Mouse (Mus musculus) megakaryocyte, adult 5-6 weeks (primary cell): ENCODE data around the gene Amdhd2. TPM values are rescaled to one million over a fixed set of nuclear protein-coding genes. Genes with fewer than 3 reads are reported as not detected.
A peak's percentile ranks its signal among the peaks of the same experiment; 100 is the strongest.

Experiments
- ATAC-seq: 2 replicates; pipeline ENCODE4 v1.8.0; 2016; ENCODE audit warnings: mild to moderate bottlenecking, inconsistent platforms; ENCODE audit not compliant: poor library complexity, severe bottlenecking
- total RNA-seq, 2 experiments: library from RNA; stranded (forward) in 1 of 2; stranded (reverse) in 1 of 2; fragments of 153-499, 151-499 nt in 1 of 2; fragments of 221-1000, 200-1000 nt in 1 of 2; gene quantifications; 2 replicates each; pipeline versions ENCODE4 v1.2.3 to v1.2.4; 2015 to 2017

Gene Amdhd2
- total RNA-seq (2015) (28.8 and 36.3 TPM in 2 replicates), total RNA-seq (2017) (44.4 and 68.1 TPM in 2 replicates)

DNA sequence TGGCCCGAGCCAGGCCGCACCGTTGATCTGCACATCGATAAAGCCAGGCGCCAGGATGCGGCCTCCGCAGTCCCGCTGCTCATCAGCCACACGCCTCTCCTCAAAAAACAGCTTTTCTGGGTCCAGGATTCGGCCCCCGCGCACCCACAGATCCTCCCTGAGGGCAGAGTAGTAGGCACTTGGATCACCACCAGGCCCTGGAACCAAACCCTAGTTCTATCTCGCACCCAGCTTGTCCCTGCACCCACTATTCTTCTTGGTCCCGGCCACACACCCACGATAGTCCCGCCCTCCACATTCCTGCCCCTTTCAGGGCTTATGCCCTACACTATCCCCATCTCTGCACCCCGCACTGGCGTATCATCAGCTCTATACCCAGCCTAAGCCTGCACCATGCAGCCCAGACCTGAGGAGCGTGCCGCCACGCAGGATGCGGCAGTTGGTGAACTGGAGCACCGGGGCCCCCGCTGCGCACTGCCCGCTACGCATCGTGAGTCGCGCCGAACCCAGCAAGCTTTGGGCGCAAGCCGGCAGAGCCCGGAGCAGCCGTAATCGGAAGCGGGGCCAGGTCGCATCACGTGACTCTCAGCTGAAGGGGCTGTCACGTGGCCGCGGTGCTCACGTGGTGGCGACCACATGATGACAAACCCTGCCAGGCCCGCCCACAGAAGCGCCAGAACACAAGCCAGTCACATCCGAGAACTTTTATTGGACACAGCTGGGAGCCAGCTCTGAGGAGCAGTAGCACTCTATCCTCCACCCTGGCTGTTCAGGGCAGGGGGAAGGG, at the start of gene Amdhd2:
Gene Amdhd2 (minus strand): TSS at position 591 of the 787 bp plus-strand sequence.
- peak; percentile 69 for ATAC-seq

DNA sequence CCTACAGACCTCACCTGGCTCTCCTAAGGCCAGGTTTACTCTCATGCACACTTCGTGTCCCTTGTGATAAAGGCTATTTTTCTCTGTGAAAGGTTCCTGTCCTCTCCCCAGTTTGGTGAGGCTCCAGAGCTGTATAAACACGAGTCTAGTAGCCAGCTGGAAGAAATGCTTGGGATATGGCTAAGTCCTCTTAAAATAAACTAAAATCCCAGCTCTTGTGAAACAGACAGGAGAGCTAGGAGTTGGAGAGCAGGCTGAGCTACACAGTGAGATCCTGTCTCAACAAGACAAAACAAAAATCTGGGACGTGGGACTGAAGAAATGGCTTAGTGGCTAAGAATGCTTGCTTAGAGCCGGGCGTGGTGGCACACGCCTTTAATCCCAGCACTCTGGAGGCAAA, 49.6 kb upstream of the Amdhd2 start:
- no peak for ATAC-seq

DNA sequence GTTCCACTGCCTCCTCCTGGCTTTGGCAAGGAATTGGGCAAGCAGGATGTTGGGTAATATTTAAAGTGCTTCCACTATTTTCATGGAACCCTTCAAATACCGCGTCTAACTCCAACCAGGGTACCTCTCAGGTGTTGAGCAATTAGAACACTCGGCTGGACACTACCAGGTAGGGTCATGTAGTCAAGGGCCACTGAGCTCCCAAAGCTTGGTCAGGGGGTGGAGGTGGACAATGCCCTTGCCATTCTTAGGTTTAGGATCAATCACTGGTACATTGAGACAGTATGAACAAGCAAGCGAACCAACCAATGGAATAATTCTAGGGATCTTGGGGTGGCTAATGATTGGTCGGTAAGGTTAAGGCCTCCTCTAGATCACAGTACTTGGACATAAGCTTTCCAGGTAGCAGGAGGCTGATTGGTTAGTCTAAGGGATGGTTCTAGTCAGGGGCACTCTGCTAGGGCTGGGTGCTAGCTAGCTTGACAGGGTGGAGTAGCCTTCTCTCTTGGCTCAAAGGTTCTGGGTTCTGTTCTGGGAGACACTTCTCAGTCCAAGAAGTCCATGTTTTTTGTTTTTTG, 49.0 kb upstream of the Amdhd2 start:
- ATAC-seq, result no peak

DNA sequence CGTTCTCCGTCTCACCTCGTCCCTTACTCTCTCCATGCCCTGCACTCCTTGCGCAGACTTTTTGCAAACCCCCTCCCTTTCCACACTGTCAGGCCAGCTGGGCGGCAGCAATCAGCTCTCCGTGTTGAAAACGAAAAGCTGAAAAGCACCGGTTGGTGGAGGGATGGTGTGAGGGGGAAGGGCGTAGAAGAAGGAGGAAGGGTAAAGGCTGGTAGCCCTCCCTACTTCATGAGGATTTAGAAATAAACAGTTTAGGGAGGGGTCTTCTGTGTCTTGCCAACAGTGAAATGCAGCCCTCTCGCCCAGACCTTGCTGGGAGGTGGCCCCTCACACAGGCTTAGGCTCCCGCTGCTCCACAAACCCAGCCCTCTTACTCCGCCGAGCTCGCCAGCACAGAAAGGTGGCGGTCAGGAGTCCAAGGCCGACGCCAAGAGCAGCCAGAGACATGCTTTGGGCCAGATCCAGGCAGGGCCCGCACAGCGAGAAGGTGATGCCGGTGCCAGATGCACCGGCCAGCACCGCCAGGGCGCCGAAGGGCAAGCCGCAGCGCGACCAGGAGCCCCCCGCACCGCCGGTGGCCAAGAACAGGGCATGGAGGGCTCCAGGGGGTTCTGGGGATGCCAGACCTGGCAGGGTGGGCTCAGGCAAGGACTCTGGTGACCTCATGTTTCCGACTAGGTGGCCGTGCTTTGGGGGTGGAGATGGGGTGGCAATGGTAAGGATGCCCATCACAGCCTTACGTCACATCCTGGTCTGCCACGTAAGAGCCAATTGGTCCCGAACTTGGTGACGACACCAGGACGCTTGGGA, 48.3 kb upstream of the Amdhd2 start:
- peak; percentile 38; the same call in 1 of the 2 replicates for ATAC-seq

DNA sequence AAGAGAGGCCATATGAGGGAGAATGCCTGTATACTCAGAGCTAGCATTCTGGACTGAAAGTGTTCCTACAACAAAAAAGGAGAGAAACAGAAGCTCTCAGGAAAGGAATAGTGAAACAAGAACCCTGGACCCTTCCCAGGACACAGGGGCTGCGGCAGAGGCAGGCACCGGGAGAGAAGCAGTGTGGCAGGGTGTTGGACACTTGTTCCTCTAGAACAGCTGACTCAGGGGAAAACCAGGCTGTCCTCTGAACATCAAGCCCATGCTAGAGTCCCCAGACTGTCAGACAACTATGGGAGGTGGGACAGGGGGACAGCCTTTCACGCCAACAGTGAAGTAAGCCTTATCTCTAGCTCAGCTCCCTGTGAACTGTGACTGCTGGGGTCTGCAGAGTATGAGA, 47.0 kb upstream of the Amdhd2 start:
- no peak for ATAC-seq

DNA sequence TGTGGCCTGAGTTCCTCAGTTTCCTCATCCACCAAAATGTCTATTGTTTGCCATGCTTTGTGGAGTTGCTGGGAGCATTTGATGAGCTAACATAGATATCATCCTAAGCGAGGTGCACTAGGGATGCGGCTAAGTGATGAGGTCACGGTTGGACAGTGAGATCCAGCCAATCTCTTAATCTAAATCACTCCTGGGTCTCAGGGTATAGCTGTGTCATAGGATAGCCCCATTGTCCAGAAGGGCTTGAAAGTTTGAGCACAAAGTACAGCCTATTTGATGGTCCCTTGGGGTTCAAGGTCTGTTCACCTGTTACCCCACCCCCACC, 46.3 kb upstream of the Amdhd2 start:
- no peak for ATAC-seq

DNA sequence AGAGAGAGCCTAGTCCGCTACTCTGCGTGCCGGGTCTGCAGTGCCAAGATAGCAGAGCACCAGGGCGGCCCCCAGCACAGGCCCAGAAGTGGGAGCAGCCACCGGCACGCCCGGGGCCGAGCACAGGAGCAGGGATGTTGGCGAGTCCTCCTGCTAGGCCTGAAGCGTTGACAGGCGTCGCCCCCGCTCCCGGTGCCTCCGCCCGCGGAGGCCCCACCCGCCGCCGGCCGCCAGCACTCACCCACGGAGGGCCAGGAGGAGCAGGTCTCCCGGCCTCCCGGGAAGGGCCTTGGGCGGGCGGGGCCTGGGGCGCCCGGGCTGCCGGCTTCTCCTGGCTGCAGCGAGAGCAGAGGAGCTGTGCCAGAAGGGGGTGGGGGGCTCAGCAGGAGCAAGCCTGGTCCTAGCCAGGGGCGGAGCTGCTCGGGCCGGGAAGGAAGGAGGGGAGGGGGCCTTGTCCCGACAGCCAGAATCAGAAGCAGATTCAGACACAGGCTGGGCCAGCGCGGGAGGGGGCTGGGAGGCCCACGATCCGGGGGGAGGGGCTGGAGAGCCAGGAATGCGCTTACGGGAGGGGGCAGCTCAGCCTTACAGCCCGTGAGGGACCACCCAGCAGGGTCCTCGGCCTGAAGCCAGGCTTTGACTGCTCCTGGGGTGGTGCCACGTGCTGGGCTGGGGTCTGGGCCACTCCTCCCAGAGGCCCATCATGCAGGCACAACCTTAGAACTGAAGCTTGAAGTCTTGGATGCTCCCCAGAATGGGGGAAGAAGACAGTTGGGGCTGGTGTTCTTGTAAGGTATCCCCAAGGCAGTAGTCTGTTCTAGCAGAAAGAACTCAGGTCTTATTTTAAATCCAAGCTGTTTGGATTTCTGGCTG, 45.7 kb upstream of the Amdhd2 start, which contains the start of gene Ntn3:
Gene Ntn3 (minus strand): TSS at position 489 of the 873 bp plus-strand sequence.
- ATAC-seq, result no peak

DNA sequence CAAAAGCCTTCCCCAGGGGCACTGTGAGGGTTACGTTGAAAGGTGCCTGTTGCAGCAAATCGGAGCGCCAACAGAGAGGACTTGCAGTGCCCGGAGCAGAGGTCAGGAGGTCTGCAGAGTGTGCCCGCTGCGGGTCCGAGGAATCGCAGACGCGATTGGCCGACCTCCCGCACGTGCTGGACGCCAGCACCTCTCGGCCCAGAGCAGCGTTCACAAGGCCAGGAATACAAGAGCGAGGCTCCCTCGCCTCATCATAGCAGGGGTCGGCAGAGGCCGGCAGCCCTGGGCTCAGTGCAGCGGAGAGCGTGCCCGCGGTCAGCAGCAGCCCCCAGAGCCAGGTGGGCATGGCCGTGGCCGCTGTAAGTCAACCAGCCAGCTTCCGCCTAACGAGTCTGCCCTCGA, 45.1 kb upstream of the Amdhd2 start:
- peak; percentile 22; the same call in 1 of the 2 replicates for ATAC-seq

DNA sequence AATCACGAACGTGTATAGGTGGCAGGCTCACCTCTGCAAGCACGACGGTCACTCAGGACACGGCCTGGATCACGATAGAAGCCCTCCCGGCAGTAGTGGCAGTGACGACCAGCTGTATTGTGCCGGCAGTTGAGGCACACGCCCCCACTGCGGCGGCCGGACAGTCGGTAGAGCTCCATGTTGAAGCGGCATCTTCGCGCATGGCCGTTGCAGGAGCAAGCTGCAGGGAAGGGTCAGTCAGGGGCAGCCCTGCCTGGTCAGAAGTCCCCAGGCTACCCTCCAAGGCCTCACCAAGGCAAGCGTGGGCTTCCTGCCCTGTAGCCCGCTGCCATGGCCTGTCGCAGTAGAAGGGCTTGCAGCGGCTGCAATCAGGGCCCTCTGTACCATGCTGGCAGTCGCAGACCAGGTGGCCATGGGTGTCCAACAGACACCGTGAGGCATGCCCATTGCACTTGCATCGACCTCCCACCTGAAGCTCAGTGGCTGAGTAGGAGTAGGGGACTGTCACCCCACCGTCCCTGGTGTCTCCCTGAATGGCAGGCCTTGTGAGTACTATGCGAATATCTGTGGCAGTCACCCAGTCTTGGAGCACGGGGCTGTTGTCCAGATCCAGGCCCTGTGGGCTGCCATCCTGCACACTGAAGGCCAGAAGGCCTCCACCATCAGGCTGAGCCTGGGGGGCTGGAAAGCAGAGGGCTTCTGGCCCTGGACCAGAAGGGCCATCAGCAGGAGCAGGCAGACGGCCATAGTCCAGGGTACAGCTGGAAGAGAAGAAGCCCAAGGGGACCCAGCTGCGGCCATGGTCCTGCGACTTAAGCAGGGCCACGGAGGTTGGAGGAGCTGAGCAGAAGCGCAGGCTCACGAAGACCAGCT, 44.4 kb upstream of the Amdhd2 start:
- ATAC-seq, result no peak

DNA sequence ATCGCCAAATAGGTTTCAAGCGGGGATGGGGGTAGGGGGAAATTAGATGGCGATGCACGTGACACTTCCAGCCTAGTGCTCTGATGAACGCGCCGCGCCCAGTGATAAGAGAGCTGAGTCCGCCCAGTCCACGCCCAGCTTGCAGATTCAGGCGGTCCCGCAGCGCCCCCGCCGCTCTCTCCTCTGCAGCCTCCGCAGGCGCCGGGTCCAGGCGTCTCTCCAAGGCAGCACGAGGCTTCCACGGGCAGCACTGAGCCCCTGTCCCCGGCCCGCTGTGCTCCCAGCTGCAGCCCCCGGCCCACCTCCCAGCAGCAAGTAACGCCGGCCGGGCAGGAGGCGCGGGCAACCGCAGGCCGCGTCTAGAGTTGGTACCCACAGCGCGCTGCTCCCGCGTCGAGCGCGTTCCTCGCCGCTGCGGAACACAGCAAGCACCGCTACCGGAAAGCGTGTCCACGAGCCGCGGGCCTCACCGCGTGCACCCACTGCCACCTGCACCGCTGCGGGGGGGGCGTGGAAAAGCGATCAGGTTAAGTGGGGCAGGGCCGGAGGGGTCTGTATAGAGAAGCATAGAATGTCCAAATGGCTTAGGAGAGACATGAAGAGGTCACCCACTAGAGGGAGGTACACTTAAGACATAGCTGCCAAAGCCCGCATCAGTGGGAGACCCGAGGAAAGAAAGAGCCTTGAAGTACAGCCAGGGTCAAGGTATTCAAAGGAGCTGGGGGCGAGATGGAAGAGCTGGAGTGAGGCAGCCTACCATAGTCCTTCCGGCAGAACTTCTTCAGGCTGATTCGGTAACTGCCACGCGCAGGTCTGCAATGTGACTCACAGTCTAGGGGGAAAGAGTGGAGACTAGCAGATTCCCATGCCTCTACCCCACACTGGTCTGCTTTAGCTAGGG, 43.1 kb upstream of the Amdhd2 start:
- peak; percentile 49 for ATAC-seq

DNA sequence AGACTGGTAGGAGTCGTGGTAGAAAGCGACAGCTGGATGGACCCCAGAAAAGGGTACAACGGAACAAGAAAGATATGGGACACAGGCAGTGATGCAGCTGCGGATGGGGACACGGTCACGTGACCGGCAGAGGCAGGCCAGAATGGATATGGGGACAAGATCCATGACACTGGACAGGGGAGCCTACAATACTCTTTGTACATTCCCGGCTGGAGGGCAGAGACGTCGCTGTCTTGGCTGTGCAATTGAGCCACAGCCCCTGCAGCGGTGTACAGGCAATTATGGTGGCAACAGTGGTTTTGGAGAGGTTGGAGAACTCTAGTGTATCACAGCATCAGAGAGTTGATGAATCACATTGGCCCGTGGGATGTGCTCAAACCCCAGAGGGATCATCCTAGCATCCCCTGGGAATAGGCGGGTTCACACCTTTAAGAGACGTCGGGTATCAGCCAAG, 42.4 kb upstream of the Amdhd2 start:
- ATAC-seq, result peak; percentile 17

DNA sequence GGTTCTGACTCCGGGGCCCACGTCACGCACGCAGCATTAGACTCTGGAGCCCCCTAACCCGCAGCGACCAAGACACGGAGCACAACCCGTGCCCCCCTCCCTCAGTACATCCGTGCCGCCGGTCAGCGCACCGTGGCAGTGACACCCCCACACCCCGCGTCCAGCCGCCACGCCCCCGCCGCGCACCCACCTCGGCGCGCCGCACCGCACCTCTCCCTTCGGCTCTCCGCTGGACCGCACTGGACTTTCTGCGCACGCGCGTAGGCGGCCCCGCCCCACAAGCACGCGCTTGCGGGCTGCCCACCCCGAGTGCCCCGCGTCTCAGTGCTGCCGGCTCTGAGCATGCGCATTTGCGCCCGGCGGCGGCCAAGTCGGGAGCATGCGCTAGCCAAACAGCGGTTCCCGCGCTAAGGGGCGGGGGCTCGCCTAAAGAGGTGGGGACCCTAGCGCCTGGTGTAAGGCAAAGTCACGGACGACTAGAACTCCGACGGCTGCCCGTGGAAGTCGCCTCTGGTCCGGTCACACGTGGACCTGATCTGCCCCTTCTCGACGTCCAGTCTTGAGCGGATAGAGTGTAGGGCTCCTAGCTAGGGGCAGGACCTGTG, 41.8 kb upstream of the Amdhd2 start, which contains the start of gene Tbc1d24:
Gene Tbc1d24 (minus strand): TSS at position 279 of the 605 bp plus-strand sequence.
- ATAC-seq, result peak; percentile 57

DNA sequence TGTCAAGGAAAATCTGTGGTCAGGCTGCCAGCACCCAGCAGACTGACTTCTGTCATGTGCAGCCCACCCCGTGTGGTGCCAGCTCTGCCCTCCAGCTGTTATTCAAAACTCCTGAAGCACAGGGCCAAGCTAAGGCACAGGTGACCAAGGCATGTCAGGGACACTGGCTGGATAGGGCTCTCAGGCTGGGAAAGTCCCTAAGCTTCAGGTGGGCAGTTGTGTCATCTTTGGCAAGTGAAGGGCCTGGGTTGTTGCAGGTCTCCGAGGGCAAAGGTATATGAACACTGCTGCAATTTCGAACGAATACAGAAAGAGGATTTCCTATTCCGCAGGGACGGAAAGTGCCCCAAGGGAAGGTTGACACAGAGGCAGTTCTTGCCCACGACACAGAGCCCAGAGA, 41.3 kb upstream of the Amdhd2 start:
- ATAC-seq, result no peak

DNA sequence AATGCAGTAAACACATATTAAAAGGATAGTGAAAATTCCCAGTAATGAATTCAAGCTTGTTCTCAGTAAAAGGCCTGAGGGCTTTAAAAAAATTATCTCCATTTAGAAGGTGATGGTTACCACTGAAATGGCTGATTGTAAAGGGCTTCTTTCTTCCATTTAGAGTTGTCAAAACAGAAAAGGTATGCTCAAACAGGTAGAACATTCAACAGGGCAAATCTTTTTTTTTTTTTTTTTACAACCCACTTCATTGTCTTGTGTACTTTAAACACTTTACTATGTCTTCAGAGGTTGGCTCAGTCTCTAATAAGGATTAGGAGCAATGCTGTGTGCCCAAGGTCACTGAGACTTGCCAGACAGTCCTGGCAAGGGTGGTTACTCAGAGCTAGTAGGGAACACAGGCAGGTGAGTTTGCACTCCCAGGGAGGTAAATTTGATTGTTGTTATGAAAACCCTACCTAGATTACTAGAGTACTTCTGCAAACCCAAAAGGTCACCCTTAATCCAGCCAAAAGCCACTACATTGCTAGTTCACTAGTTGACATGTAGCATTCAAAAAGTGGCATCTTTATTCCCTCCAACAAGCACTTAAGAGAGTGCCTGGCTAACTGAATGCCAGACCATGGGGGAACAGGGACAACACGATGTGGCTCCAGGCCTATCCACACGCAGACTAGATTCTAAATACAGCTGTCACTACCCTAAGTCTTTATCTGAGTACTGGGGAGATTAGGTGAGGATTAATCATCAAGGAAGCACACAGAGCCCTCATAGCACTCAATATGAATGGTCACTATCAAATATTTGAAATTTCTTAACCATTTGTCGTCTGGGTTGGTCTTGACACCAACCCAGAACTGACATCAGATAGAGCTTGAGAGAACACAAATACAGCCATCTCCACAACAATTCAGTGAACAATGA, 40.3 kb upstream of the Amdhd2 start:
- no peak for ATAC-seq

DNA sequence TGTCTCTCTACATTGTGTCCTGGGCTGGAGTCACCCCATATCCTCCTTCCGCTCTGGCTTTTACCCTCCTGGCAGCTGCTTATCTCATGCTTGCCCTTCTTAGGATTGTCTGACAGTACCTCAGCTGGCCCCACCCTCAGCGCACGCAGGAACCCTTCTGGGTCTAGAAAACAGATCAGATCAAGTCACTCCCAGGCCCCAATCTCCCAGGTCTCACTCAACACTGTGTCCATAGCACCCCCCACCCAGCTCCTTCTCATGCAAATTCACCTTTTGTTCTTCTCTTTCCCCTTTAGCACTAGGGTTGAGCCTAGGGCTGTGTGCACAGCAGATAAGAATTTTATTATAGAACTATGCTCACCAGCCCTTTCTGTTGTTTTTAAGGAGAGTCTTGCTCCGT, 39.5 kb upstream of the Amdhd2 start:
- no peak for ATAC-seq

DNA sequence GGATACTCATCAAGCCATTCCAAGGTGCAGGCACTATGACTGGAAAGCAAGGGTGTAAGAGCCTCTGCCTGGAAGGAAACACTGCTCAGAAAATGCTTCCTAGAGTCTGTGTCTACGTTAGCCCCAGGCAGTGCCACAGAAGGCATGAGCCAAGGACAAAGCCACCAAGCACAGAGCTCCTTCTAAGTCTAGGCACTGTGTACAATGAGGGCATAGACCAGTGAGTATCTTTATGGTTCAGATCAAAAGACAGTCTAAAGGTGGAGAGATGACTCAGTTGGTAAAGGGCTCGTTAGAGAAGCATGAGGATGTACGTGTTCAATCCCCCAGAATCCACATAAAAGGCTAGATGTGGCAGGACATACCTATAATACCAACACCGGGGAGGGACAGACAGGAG, 37.5 kb upstream of the Amdhd2 start:
- no peak for ATAC-seq

DNA sequence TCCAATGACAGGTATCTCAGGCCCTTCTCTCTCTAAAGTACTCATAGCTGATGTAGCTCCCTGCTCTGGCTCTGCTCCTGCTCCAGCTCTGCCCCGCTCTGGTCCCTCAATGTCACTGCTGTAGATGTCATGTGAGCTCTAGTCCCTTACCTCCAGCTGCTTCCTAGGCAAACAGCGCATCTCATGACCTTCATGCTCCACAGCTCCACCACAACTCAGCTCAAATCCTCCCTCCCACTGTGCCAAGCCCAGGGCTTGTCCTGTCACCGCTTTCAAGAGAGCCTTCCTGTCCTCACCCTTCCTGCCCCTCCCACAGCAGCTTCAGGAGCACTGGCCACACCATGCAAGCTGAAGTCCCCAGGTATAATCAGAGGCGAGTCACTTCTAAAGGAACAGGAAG, 36.2 kb upstream of the Amdhd2 start:
- no peak for ATAC-seq
